Mouse (Mus musculus) lung, postnatal 0 days (tissue): ENCODE results near the gene Arhgap10.

ENCODE experiments used
- CTCF ChIP-seq: IDR thresholded peaks from 2 replicates; pipeline ENCODE4 v1.5.1; 2016; ENCODE audit warnings: antibody characterized with exemption, mild to moderate bottlenecking
- EP300 ChIP-seq: IDR thresholded peaks from 2 replicates; pipeline ENCODE4 v1.6.1; 2016; ENCODE audit warnings: antibody characterized with exemption, mild to moderate bottlenecking, control low read depth

GRCm38 (mm10) chr8:77231834-77232233 lies 285.9 kb downstream of the Arhgap10 start:
- TF ChIP-seq EP300 (no peak), CTCF (no peak)
